Mouse (Mus musculus) thymus, postnatal 14 days (tissue): ENCODE data around the gene Peak1.

Experiments used
- DNase-seq: peaks from one replicate; pipeline ENCODE4 v3.0.0; 2021

The Peak1 gene

GRCm38 (mm10) chr9:56415393-56415792 is 2.5 kb downstream of the Peak1 start:
- DNase-seq = no peak

- no peak for DNase-seq
These were observed 3.5 kb downstream of the Peak1 start for GRCm38 (mm10) chr9:56414322-56414721.

- no peak for DNase-seq
These were observed 5.2 kb downstream of the Peak1 start for GRCm38 (mm10) chr9:56412716-56413115.

GRCm38 (mm10) chr9:56409928-56410327 is 7.9 kb downstream of the Peak1 start:
- DNase-seq = no peak

- DNase-seq = no peak
These were observed 13.2 kb downstream of the Peak1 start for GRCm38 (mm10) chr9:56404619-56405018.

- no peak for DNase-seq
These were observed 21.6 kb downstream of the Peak1 start for GRCm38 (mm10) chr9:56396306-56396705.

GRCm38 (mm10) chr9:56392857-56393256 is 25.0 kb downstream of the Peak1 start:
- DNase-seq = no peak

- DNase-seq = no peak
These were observed 35.1 kb downstream of the Peak1 start for GRCm38 (mm10) chr9:56382786-56383185.

GRCm38 (mm10) chr9:56374401-56374800 is 43.5 kb downstream of the Peak1 start:
- DNase-seq = no peak

GRCm38 (mm10) chr9:56370710-56371109 is 47.2 kb downstream of the Peak1 start:
- DNase-seq = no peak

GRCm38 (mm10) chr9:56368814-56369213 is 49.1 kb downstream of the Peak1 start:
- DNase-seq = no peak

- no peak for DNase-seq
These were observed 54.6 kb downstream of the Peak1 start for GRCm38 (mm10) chr9:56363306-56363705.

GRCm38 (mm10) chr9:56359261-56359660 is 58.6 kb downstream of the Peak1 start:
- no peak for DNase-seq

- no peak for DNase-seq
These were observed 62.7 kb downstream of the Peak1 start for GRCm38 (mm10) chr9:56355186-56355585.

- no peak for DNase-seq
These were observed 71.5 kb downstream of the Peak1 start for GRCm38 (mm10) chr9:56346321-56346720.

GRCm38 (mm10) chr9:56339426-56340195 is 78.3 kb downstream of the Peak1 start:
- DNase-seq = no peak

- DNase-seq = no peak
These were observed 83.5 kb downstream of the Peak1 start for GRCm38 (mm10) chr9:56334363-56334762.

GRCm38 (mm10) chr9:56332774-56333173 is 85.1 kb downstream of the Peak1 start:
- no peak for DNase-seq

- no peak for DNase-seq
These were observed 91.3 kb downstream of the Peak1 start for GRCm38 (mm10) chr9:56326511-56327005.

- DNase-seq = no peak
These were observed 92.1 kb downstream of the Peak1 start for GRCm38 (mm10) chr9:56325725-56326124.

GRCm38 (mm10) chr9:56324576-56325355 is 93.1 kb downstream of the Peak1 start:
- no peak for DNase-seq

- no peak for DNase-seq
These were observed 96.6 kb downstream of the Peak1 start for GRCm38 (mm10) chr9:56321291-56321690.

GRCm38 (mm10) chr9:56314326-56314725 is 103.5 kb downstream of the Peak1 start:
- DNase-seq = no peak

- no peak for DNase-seq
These were observed 108.8 kb downstream of the Peak1 start for GRCm38 (mm10) chr9:56309079-56309478.
